Mouse (Mus musculus) C2C12 (cell line): ENCODE data around the gene Ahdc1. TPM values are rescaled to one million over a fixed set of nuclear protein-coding genes. Genes with fewer than 3 reads are reported as not detected.

Source experiments
- H3K27me3 ChIP-seq: one replicate; pipeline ENCODE4 v1.6.1; 2011; ENCODE audit not compliant: control insufficient read depth, insufficient read depth, insufficient read length
- H3K36me3 ChIP-seq: one replicate; pipeline ENCODE4 v1.6.1; 2011; ENCODE audit not compliant: control insufficient read depth, insufficient read depth
- H3K4me3 ChIP-seq: one replicate; pipeline ENCODE4 v1.5.1; 2011; ENCODE audit warnings: mild to moderate bottlenecking, control low read depth; ENCODE audit not compliant: poor library complexity, insufficient read depth, severe bottlenecking
- H3K79me2 ChIP-seq: one replicate; pipeline ENCODE4 v1.6.1; 2011; ENCODE audit not compliant: control insufficient read depth, insufficient read depth
- H3K79me3 ChIP-seq: one replicate; pipeline ENCODE4 v1.6.1; 2011; ENCODE audit warnings: low read depth, control low read depth
- H3ac ChIP-seq: one replicate; pipeline ENCODE3; 2011; ENCODE audit warnings: low read depth; ENCODE audit not compliant: control insufficient read depth, insufficient read length
- CEBPB ChIP-seq: IDR thresholded peaks from one replicate; pipeline ENCODE4 v1.6.1; 2011; ENCODE audit warnings: low read depth, mild to moderate bottlenecking, control low read depth, moderate library complexity
- CTCF ChIP-seq: IDR thresholded peaks from one replicate; pipeline ENCODE4 v1.5.1; 2011; ENCODE audit not compliant: control insufficient read depth, insufficient read depth, insufficient read length
- FOSL1 ChIP-seq: IDR thresholded peaks from one replicate; pipeline ENCODE4 v1.8.0; 2011; ENCODE audit warnings: mild to moderate bottlenecking, low read length; ENCODE audit not compliant: poor library complexity, insufficient read depth, severe bottlenecking
- MAX ChIP-seq: IDR thresholded peaks from one replicate; pipeline ENCODE4 v1.6.1; 2011; ENCODE audit warnings: mild to moderate bottlenecking, control low read depth
- MYOD1 ChIP-seq: IDR thresholded peaks from one replicate; pipeline ENCODE4 v1.6.1; 2011; ENCODE audit warnings: low read depth; ENCODE audit not compliant: control insufficient read depth, insufficient read length
- MYOG ChIP-seq: IDR thresholded peaks from one replicate; pipeline ENCODE4 v1.6.1; 2011; ENCODE audit not compliant: control insufficient read depth, insufficient read length; ENCODE audit errors: extremely low read depth
- USF1 ChIP-seq: IDR thresholded peaks from one replicate; pipeline ENCODE4 v1.6.1; 2011; ENCODE audit warnings: low read depth, mild to moderate bottlenecking, control low read depth, moderate library complexity
- long read RNA-seq, 2 experiments: library from polyadenylated mRNA; unstranded; transcript quantifications; one replicate each; pipeline ENCODE4 v2.0.0; 2019 to 2020
- polyA plus RNA-seq: library from polyadenylated mRNA; unstranded; fragments of >200 nt; fragmentation: generic; extraction: Trizol; gene quantifications from one replicate; pipeline ENCODE4 v1.2.1, GENCODE M21; 2012; ENCODE audit warnings: missing spikeins

The Ahdc1 gene
- polyA plus RNA-seq, result 27.9 TPM
- long read RNA-seq, experiment 1, result 0 reads
- long read RNA-seq, experiment 2, partial matches to known transcripts, result 2 of 2 reads
- long read RNA-seq, experiment 2, other reads (novel, unspliced or antisense), result 0 of 2 reads

GRCm38 (mm10) chr4:133011028-133011820, at the start of gene Ahdc1:
TSS of gene Ahdc1 (plus strand) at chr4:133011260.
- Histone ChIP-seq H3K79me3 (peaks cover 27% of the 10 kb centered on the region), H3K36me3 (no peaks in the 10 kb centered on the region), H3K79me2 (peaks cover 50% of the 10 kb centered on the region), H3K4me3 (peak within 1 kb of the TSS; percentile 69), H3ac (peak within 1 kb of the TSS; percentile 90), H3K27me3 (no peaks in the 10 kb centered on the region)
- TF ChIP-seq USF1 (no peak), FOSL1 (no peak), MYOG (no peak), CEBPB (no peak), MYOD1 (no peak), MAX (no peak), CTCF (no peak)

GRCm38 (mm10) chr4:132961866-132962265, 49.2 kb upstream of the Ahdc1 start:
- Histone ChIP-seq H3K79me3 (no peaks in the 10 kb centered on the region), H3K36me3 (no peaks in the 10 kb centered on the region), H3K4me3 (no peak overlapping the region), H3K27me3 (peaks cover 12% of the 10 kb centered on the region), H3K79me2 (no peaks in the 10 kb centered on the region), H3ac (no peak overlapping the region)
- TF ChIP-seq MAX (no peak), MYOG (no peak), CEBPB (no peak), FOSL1 (no peak), MYOD1 (no peak), USF1 (no peak)

GRCm38 (mm10) chr4:132962628-132963027, 48.4 kb upstream of the Ahdc1 start:
- peaks cover 12% of the 10 kb centered on the region for H3K27me3 ChIP-seq
- TF ChIP-seq USF1, result no peak
- TF ChIP-seq MYOG, result no peak
- no peak for TF ChIP-seq MYOD1
- H3K79me3 ChIP-seq, result no peaks in the 10 kb centered on the region
- H3K79me2 ChIP-seq, result no peaks in the 10 kb centered on the region
- no peak overlapping the region for H3ac ChIP-seq
- no peaks in the 10 kb centered on the region for H3K36me3 ChIP-seq
- no peak overlapping the region for H3K4me3 ChIP-seq

- TF ChIP-seq MYOD1, result no peak
- TF ChIP-seq CTCF, result no peak
- TF ChIP-seq MYOG, result no peak
- TF ChIP-seq USF1, result no peak
- TF ChIP-seq MAX, result no peak
- no peak for TF ChIP-seq CEBPB
- H3K27me3 ChIP-seq, result peaks cover 12% of the 10 kb centered on the region
- H3K79me2 ChIP-seq, result no peaks in the 10 kb centered on the region
- H3K79me3 ChIP-seq, result no peaks in the 10 kb centered on the region
- no peak overlapping the region for H3ac ChIP-seq
- no peak overlapping the region for H3K4me3 ChIP-seq
- no peaks in the 10 kb centered on the region for H3K36me3 ChIP-seq
Measured at GRCm38 (mm10) chr4:132963436-132963835, 47.6 kb upstream of the Ahdc1 start.

- Histone ChIP-seq H3K36me3 (no peaks in the 10 kb centered on the region), H3ac (no peak overlapping the region), H3K4me3 (no peak overlapping the region), H3K27me3 (peaks cover 12% of the 10 kb centered on the region), H3K79me2 (no peaks in the 10 kb centered on the region), H3K79me3 (no peaks in the 10 kb centered on the region)
- no peak for TF ChIP-seq FOSL1
Measured at GRCm38 (mm10) chr4:132964064-132964463, 47.0 kb upstream of the Ahdc1 start.

- Histone ChIP-seq H3K36me3 (no peaks in the 10 kb centered on the region), H3K79me3 (no peaks in the 10 kb centered on the region), H3K4me3 (no peak overlapping the region), H3ac (no peak overlapping the region), H3K79me2 (no peaks in the 10 kb centered on the region), H3K27me3 (peaks cover 12% of the 10 kb centered on the region)
- TF ChIP-seq USF1 (no peak), MYOD1 (no peak), FOSL1 (no peak), CEBPB (no peak), MAX (no peak), CTCF (no peak), MYOG (no peak)
Measured at GRCm38 (mm10) chr4:132964473-132964872, 46.6 kb upstream of the Ahdc1 start.
